Mouse (Mus musculus) cerebellum, postnatal 4 days (tissue): ENCODE measurements around the gene Gpr142.
A peak's percentile ranks its signal among the peaks of the same experiment; 100 is the strongest.

ENCODE experiments used
- DNase-seq, 2 experiments: peaks; one replicate each; pipeline ENCODE4 v3.0.0; 2022; ENCODE audit warnings: low spot score in 2 of 2, mixed read lengths in 1 of 2

Gpr142 gene

DNA sequence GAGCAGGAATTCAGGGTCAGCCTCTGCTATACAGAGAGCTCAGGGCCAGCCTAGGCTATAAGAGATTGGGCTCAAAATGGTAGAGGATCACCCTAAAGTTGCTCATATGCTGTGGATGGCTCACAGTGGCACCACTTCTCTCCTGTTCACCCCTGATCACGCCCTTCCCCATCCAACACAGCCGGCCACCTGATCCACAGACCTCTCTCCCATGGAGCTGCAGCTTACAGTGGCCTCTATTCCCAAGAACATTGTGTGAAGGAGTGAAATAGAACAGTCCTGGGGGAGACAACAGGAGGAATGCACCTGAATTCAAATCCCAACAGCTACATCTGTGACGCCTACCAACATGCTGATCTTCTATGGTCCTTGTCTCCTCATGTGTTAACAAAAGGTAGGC, at the start of gene Gpr142:
Gene Gpr142, plus strand, starts transcription at position 301 of the 400 bp plus-strand sequence.
- DNase-seq, result no peak

DNA sequence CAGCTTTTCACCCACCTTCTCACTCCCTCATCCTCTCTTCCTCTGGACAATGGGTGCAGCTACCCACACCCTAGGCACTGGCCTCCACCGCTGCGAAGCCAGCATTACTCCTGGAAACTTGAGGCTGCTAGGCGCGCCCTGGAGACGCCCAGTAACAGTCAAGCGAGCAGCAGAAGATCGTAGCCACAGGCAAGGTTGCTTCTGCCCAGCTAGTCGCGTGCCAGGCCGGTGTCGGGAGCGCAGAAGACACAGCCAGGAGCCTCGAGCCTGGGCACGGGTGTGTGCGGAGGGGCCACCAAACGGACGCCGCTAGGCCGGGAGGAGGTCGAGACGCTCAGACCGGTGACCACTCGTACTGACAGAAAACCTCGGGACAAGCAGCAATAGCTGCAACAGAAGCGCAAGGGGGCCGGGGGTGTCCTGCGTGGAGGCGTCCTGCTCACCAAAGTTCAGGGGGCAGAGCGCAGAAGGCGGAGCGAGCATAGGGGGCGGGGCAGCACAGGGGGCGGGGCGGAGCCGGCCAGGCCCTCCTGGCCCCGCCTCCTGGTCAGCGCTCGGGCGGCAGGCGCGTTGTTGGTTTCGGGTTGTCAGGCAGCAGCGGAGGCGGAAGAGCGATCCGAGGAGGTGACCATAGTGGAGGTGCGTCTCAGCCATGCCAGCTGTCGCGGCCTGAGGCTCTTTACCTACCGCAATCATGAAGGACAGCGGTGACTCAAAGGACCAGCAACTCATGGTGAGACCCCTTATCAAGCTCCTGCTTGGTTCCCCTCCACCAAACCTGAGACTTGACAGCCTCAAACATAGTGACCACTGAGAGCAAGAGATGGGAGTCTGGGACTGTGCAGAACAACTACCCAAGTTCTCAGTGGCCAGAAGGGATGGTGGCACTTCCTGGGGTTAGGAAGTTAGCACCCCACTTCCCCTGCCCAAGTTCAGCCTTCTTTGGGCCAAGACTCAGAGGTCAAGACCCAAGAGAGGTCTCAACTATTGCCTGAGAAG, 33.6 kb upstream of the Gpr142 start, which contains the start of gene Kif19a:
Gene Kif19a, plus strand, starts transcription at position 569 of the 999 bp plus-strand sequence.
- DNase-seq, result peak in 1 of 2 experiments; percentile 37

DNA sequence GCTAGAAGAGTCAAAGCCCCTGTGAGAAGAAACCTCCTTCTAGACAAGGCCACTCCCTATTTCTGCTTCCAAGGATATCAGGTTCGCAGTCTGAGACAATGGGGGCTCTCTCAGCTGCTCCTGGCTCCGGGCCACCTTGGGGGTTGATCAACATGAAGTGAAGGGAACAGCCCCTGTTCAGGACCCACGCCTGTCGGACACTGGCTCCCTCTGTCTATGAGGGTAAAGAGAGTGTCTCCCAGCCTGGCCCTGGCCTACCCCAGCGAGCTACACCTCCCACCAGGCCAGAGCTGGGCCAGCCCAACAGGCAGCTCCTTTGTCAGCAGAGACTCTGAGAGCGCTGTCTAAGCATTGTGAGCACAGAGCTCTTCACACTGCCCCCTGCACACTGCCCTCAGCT, 28.8 kb upstream of the Gpr142 start:
- DNase-seq, result no peak

DNA sequence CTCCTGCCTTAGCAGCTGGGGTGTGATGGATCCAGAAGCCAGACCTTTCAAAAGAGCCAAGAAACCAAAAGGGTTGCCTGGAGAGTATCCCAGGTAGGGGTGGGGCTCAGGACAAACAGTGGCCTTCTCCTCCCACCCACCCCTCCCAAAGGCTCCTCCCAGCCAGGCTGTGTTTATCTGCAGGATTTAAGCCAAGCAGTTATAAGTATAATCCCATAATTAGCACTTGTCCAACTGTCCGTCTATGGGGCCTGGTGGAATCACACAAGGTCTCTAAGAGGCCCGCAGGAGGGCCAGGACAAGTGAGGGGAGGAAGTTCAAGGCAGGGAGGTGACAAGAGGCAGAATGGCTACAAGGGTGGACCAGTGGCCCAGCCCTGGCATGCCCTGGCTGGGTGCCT, 26.8 kb upstream of the Gpr142 start:
- no peak for DNase-seq

DNA sequence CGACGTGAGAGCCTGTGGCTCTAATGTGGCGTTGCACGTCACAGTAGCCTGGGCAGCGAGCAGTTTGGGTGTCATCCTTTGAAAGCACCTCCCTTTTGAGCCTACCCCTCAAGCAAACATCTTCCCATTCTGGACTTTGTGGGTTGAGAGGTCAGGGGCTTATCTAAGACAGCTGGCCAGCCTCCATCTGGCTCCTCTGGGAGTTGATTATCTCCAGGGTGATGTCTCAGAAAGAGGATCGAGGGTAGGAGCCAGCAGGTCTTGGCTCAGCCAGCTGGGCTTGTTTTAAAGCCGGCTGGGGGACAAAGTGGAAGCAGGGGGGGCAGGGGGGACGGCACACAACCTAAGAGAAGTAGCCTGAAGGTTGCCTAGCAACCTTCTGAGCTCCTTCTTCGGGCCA, 18.6 kb upstream of the Gpr142 start:
- DNase-seq, result no peak

DNA sequence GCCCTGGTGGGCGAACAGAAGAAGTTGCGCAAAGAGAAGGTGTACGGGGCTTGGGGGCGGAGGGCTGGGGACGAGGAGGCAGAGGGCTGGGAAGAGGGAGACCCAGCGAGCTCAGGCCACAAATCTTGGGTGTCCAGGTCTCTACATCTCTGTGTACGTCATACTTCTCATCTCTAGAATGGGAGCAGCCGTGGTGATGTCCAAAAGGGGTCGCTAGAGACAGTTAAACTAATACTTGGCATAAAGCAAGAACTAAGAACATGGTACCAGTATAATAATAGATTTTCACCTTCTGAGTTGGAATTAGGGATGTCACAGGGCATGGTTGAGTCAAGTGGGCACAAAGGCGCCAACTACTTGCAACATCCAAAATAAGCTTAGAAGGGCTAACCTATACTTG, 12.8 kb upstream of the Gpr142 start:
- no peak for DNase-seq

DNA sequence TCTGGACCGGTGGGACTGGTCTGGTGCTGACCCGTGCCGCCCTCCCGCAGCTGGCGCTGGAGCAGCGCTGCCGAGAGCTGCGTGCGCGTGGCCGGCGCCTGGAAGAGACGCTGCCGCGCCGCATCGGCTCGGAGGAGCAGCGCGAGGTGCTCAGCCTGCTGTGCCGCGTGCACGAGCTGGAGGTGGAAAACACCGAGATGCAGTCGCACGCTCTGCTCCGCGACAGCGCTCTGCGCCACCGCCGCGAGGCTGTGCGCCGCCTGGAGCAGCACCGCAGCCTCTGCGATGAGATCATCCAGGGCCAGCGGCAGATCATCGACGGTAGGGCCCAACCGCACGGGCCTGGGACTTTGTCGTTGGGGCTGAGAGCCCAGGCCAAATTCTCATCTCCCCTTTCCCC, 12.4 kb upstream of the Gpr142 start:
- DNase-seq, result no peak

DNA sequence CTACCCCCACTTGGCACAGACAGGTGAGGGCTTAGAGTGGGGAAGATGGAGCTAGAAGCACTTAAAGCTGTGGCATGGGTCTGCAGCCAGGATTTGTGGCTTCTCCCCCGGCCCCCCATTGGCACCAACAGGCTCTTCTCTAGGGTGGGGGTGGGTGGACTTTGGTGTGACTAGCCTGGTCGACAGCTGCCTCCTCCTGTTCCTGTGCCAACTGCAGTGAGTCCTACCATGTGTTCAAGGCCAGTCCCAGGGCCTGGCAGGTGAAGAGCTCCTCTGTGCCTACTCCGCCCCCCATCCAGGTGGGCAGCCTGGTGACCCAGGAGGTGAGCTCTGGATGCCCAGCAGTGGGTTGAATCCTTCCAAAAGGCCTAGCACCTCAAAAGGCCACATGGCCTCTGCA, 11.1 kb upstream of the Gpr142 start:
- no peak for DNase-seq

DNA sequence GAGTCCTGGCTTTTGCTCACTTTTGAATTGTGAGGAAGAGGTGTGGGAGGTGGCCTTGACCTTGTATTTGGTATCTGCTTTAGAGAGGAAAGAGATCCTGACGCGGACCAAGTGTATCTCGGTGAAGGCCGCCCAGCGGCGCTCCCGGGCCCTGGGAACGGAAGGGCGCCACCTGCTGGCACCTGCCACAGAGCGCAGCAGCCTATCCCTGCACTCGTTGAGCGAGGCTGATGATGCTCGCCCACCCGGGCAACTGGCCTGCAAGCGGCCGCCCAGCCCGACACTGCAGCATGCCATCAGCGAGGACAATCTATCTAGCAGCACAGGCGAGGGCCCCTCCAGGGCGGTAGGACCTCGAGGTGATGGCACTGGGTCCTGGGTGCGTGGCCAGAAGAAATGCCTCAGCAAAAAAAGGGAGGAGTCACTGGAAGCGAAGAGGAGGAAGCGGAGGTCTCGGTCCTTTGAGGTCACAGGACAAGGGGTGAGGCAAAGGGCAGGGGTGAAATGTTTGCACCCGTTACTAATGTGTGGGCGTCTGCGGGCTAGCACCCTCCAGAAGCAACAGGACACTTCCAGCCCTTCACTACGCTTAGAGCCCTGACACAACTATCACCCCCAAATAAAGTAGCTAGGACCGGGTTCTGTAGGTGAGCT, 9.5 kb upstream of the Gpr142 start:
- DNase-seq, result peak; percentile 90 to 94

DNA sequence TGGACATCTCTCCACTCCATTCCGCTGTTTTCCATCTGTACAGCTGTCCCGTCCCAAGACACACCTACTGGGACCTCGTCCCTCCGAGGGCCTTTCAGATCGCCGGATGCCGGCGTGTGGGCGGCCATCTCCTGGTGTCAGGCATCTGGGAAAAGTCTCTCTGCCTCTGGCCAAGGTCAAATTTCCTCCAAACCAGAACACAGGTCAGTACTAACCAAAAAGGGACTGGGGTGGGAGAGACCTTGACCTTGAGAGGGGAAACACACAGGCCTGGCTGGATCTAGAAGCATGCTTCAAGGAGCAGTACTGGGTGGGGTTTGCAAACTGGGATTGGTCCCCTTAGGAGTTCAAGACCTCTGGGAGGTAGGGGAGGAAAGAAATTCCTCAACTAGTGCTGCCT, 9.0 kb upstream of the Gpr142 start:
- no peak for DNase-seq

DNA sequence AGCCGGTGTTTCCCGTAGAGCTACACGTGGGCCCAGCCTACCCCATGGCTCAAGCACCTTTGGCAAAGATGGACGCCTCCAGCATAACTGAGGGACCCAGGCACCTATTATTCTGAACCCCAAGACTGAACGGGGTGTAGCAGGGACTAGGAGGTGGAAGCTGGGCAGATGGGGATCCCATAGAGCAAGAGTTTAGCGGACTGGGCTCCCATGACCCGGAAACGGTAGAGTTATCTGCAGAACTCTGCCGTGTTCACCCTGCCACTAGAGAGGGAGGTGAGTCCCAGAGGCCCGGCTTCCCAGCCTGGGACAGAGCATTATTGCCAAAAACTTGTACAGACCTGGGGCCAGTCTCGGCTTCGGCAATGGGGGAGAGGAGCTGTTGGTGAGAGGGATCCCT, 8.6 kb upstream of the Gpr142 start:
- no peak for DNase-seq

DNA sequence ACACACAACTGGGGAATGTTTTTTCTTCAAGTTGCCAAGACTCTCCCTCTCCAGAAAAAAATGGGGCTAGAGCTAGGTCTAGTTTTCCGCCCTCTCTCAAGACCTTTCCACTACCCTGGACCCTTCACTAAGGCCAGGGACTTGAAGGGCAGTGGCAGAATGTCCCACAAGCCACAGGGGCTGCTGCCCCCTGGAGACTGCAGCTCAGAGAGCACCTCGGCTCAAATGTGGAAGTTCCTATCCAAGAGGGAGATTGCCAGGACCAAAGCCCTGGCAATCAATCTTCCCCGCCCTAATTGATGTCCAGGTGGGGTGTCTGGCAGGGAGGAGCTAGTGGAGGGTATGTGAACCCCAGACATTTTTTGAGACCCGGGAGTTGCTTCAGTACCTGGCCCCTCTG, 7.9 kb upstream of the Gpr142 start:
- no peak for DNase-seq

DNA sequence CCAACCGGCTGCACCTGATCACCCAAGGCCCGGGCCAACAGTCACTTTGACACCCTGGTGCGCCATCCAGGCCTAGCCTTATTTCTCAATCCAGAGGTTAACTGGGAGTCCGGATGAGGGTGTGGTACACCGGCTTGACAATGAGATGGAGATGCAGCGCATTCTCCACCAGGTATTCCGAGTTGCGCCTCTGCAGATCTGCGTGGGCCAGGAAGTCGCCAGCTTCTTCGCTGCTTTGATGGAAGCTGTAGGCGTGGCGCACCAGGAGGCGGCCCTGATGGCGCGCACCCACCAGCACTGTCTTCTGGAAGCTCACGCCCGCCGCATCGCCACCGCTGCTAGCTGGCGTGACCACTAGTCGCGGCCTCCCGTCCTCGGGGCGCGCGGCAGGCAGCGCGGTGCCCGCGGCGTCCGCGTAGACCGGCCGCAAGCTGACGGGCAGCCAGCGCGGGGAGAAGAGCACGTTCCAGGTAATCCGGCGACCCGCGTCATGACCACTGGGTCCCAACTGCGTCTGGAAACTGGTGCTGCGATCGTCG, 7.3 kb upstream of the Gpr142 start:
- DNase-seq, result peak in 1 of 2 experiments; percentile 33

DNA sequence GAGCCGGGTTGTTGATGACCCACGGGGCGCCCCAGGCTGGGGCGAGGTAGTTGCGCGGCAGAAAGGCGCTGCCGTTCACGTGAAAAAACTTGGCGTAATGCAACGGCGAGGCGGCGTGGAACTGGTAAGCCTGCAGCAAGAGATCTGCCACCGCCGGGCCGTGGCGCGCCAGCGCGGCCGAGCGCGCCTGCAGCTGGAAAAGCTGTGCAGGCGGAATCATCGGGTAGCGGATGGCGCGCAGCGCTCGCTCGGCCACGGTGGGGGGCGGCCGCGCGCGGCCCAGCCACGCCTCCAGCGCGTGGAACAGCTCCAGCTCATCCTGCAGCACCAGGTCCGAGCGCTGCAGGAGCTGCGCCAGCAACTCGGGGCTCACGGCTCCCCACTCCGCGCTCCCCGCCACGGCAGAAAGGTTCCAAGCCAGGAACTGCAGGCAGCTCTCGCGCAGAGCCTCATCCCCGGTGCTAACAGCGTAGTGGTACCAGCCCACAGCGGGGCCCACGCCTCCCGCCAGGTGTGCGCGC, 6.8 kb upstream of the Gpr142 start:
- DNase-seq, result peak in 1 of 2 experiments; percentile 72

DNA sequence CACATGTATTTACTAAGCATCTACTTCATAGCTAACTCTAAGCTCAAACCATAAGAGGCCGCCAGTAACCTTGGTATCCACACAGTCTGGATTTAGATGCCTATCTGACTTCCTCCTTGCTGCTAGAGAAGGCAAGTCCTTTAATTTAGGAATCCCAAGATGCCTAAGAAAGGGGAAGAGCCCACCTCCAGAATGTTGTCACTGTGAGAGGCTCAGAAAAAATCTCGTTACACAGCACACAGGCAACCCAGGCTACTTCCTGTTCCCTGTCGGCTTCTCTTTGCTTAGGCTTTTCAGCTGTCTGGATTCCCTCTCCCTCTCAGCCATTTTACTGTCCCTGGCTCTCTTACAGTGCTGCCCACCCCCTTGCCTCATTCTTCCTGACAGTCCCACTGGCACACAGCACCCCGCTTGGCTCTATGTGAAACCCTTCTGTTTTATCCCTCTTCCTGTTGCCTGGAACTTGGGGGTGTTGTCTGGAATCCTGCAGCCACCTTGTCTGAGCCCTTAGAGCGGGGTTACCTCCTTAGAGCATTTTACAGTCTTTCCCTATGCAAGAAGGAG, 5.7 kb upstream of the Gpr142 start:
- DNase-seq, result no peak

DNA sequence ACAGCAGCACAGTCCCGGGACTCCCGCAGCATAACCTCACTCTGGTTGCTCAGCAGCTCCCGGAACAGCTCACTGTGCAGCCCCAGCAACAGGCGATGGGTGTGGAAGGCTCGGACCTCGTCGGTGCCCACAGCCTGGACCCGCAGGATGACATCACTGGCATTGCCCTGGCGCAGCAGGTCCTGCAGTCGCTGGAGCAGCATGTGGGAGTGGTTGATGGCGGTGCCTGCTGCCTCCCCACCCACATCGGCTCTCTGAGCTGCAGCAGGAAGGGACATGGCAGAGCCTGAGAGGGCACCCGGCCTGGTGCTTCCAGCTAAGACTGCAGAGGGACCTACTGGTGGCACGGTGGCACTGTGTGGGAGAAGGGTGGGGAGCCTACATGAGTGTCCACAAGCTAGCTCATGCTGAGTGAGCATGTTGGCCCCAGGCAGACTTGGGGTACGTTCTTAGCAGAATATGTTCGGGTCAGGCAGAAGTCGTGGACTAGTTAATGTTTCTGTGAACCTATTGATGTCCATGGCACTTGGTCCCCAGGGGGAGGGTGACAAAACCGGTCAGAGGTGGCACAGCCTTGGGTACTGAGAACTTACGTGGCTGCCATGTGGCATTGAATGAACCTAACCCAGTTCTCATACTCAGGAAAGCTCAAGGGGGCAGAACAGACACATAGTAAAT, 4.7 kb upstream of the Gpr142 start:
- DNase-seq, result peak in 1 of 2 experiments; percentile 40

DNA sequence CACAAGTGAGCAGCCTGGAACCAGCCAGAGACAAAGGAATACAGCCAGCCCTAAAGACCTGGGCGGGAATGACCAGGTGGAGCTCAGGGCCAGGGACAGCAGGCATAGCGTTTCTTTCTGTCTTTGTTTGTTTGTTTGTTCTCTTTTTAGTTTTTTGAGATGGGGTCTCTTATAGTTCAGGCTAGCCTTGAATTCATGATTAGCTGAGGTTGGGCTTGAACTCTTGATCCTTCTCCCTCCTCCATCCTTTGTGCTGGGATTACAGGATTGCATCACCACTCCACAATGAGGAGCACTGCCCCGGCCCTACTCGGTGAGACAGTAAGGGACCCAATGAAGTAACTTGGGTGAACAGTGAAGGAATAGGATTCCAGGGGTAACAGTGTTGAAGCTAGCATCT, 4.0 kb upstream of the Gpr142 start:
- no peak for DNase-seq

DNA sequence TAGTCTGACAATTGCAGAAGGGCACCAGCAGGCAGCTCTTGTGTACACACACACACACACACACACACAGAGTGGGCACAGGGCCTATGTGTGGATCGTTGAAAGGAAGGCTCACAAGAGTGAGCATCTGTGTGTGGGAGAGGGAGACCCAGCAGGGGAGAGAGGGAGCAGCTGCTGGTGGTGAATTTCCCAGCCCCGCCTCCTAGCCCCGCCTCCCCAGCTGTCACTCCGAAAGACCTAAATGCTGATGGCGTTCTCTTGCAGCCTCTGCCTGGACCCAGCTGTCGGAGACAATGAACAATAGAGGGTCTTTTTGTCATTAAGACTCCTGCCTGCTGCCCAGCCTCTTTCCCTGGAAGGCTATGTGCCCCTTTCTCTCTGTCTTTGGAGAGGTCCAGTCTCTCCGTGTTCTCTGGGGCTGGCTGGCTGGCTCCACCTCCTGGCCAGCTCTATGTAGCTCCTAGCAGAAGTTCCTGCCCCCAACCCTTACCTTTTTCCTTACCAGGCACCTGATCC, 3.4 kb upstream of the Gpr142 start:
- DNase-seq, result peak; percentile 63 to 91

DNA sequence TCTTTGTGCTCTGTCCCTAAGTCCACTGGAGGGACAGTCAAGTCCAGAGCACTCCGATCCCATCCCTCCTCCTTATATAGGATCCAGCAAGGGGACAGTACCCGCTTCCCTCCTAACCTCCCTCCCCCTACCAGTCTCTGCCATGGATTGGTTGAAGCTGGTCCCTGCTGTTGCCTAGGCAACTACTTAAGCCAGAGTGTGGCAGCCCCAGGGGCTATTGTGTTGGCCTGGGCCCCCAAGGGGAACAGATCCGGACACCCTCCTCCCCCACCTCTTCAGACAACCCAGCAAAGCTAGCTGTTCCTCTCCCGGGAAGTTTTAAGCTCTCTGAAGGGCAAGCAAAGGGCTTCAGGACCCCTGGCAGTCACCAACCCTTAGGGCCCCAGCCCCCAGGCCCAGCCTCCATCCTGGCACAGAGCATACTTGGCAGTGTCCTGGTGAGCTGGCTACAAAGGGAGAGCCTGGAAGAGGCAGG, 2.8 kb upstream of the Gpr142 start, which contains the start of gene Btbd17:
Gene Btbd17, minus strand, starts transcription at position 98 of the 475 bp plus-strand sequence.
- DNase-seq, result peak; percentile 45 to 76

DNA sequence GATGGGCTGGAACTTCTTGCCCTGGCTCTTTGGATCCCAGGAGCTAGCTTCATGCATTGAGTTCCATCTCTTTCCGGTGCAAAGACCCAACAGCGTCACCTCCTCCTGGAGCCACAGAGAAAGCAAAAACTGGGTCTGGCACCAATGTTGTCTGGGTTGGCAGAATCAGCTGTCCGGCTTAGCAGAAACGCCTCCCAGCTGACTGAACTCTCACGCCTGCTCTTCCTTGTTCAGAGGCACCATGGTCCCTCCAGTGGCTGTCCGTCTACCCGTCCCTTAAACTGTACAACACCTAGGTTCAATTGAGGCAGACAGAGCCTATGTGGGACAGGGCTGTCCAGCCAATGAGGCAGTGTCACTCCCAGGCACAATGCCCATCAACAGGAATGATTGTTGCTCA, 1.5 kb upstream of the Gpr142 start:
- DNase-seq, result no peak

DNA sequence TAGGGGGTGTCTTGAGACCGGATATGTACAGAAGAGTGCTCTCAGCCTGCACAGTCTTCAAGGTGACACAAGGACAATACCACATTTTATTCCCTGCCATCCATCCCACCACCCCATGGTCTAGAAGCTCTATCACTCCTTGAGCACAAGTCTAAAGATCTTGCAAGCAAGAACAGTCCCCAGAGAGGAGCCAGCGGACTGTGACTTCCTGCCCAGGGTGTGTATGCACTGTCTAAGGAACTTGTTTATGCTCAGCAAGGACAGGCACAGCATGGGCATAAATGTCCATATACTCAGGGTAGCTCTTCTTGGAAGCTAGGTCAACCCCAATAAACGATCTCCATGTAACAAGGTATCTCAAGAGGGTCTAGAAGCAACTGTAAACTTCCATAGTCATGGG, 743 bp upstream of the Gpr142 start:
- DNase-seq, result no peak
